Mouse (Mus musculus) hindbrain, embryonic 15.5 days (tissue): ENCODE data around the gene Dnajc24. TPM values are rescaled to one million over a fixed set of nuclear protein-coding genes. Genes with fewer than 3 reads are reported as not detected.

Experiments
- ATAC-seq: fragments of 200-750 bp; cut with Nextera tagmentation; 2 replicates; pipeline ENCODE4 v1.8.0; 2017; ENCODE audit warnings: low read depth, moderate number of reproducible peaks, moderate TSS enrichment; ENCODE audit not compliant: low FRiP score
- H3K27ac ChIP-seq: fragments of 300-500 bp; sonication (generic); replicated peaks from 2 replicates; pipeline ENCODE4 v1.5.1; 2015; ENCODE audit warnings: mild to moderate bottlenecking, inconsistent platforms
- H3K27me3 ChIP-seq: fragments of 300-500 bp; sonication (generic); 2 replicates; pipeline ENCODE4 v1.6.1; 2015; ENCODE audit warnings: control low read depth, inconsistent platforms
- H3K36me3 ChIP-seq: fragments of 300-500 bp; sonication (generic); 2 replicates; pipeline ENCODE4 v1.6.1; 2015; ENCODE audit warnings: control low read depth, inconsistent platforms
- H3K4me1 ChIP-seq: fragments of 300-500 bp; sonication (generic); replicated peaks from 2 replicates; pipeline ENCODE4 v1.6.1; 2015; ENCODE audit warnings: control low read depth, inconsistent platforms
- H3K4me2 ChIP-seq: fragments of 300-500 bp; sonication (generic); 2 replicates; pipeline ENCODE4 v1.6.1; 2015; ENCODE audit warnings: moderate library complexity, mild to moderate bottlenecking, inconsistent platforms
- H3K4me3 ChIP-seq: fragments of 300-500 bp; sonication (generic); 2 replicates; pipeline ENCODE4 v1.5.1; 2015; ENCODE audit warnings: mild to moderate bottlenecking, inconsistent platforms
- H3K9ac ChIP-seq: fragments of 300-500 bp; sonication (generic); 2 replicates; pipeline ENCODE4 v1.6.1; 2015; ENCODE audit warnings: inconsistent platforms
- H3K9me3 ChIP-seq: fragments of 300-500 bp; sonication (generic); 2 replicates; pipeline ENCODE4 v1.6.1; 2016; ENCODE audit warnings: control low read depth, inconsistent platforms
- WGBS: fragments of 180-500 bp; shearing (Covaris S2); methylation state at CpG from one replicate; pipeline ENCODE4 v1.1.7; 2015; 5-methylcytosine and 5-hydroxymethylcytosine counted together
- polyA plus RNA-seq: library from polyadenylated mRNA; unstranded; fragments of >200 nt; fragmentation: Nextera tagmentation; extraction: Ambion mirVana; gene quantifications from 2 replicates; pipeline ENCODE4 v1.2.1, GENCODE M21; 2015

The Dnajc24 gene
- 34.4 and 34.5 TPM in 2 replicates for polyA plus RNA-seq

GRCm38 (mm10) chr2:106002835-106003739 is at the start of gene Dnajc24:
Dnajc24 (minus strand) TSS chr2:106003549.
- H3K9me3 ChIP-seq, result no peaks in the 10 kb centered on the region
- ATAC-seq, result peak; percentile 98
- H3K4me1 ChIP-seq, result peaks cover 11% of the 10 kb centered on the region
- H3K4me3 ChIP-seq, result peak within 1 kb of the TSS; percentile 95
- H3K36me3 ChIP-seq, result no peaks in the 10 kb centered on the region
- H3K27me3 ChIP-seq, result no peaks in the 10 kb centered on the region; the same call in 1 of the 2 replicates
- peak within 1 kb of the TSS; percentile 91 for H3K9ac ChIP-seq
- peak within 1 kb of the TSS; percentile 72 for H3K4me2 ChIP-seq
- 1% methylated on average over 44 of the region's 44 CpGs for WGBS
- peak within 1 kb of the TSS; percentile 87 for H3K27ac ChIP-seq

GRCm38 (mm10) chr2:106046686-106047085 is 43.3 kb upstream of the Dnajc24 start:
- ATAC-seq, result no peak
- H3K4me2 ChIP-seq, result no peak overlapping the region
- no peaks in the 10 kb centered on the region for H3K36me3 ChIP-seq
- WGBS, result 85% methylated on average over 4 of the region's 4 CpGs
- H3K27me3 ChIP-seq, result no peaks in the 10 kb centered on the region
- no peak overlapping the region for H3K4me3 ChIP-seq
- H3K9me3 ChIP-seq, result no peaks in the 10 kb centered on the region
- H3K4me1 ChIP-seq, result no peaks in the 10 kb centered on the region
- H3K27ac ChIP-seq, result no peak overlapping the region
- H3K9ac ChIP-seq, result no peak overlapping the region

GRCm38 (mm10) chr2:106042495-106042894 is 39.1 kb upstream of the Dnajc24 start:
- Histone ChIP-seq H3K4me2 (no peak overlapping the region), H3K27me3 (no peaks in the 10 kb centered on the region), H3K4me3 (no peak overlapping the region), H3K27ac (no peak overlapping the region), H3K9ac (no peak overlapping the region), H3K9me3 (no peaks in the 10 kb centered on the region), H3K4me1 (no peaks in the 10 kb centered on the region), H3K36me3 (no peaks in the 10 kb centered on the region)
- WGBS, result 44% methylated on average over 7 of the region's 7 CpGs
- peak; percentile 34; the same call in 1 of the 2 replicates for ATAC-seq

GRCm38 (mm10) chr2:106041961-106042360 is 38.6 kb upstream of the Dnajc24 start:
- Histone ChIP-seq H3K9ac (no peak overlapping the region), H3K9me3 (no peaks in the 10 kb centered on the region), H3K4me1 (no peaks in the 10 kb centered on the region), H3K27me3 (no peaks in the 10 kb centered on the region), H3K36me3 (no peaks in the 10 kb centered on the region), H3K4me3 (no peak overlapping the region), H3K27ac (no peak overlapping the region), H3K4me2 (no peak overlapping the region)
- WGBS, result 68% methylated on average over 5 of the region's 5 CpGs
- ATAC-seq, result peak; percentile 38; the same call in 1 of the 2 replicates

- H3K4me2 ChIP-seq, result 0 out of 2 replicates have a peak overlapping the region, but pooled peaks have one; percentile 11
- H3K27ac ChIP-seq, result no peak overlapping the region
- H3K4me1 ChIP-seq, result no peaks in the 10 kb centered on the region
- H3K36me3 ChIP-seq, result no peaks in the 10 kb centered on the region
- H3K9me3 ChIP-seq, result no peaks in the 10 kb centered on the region
- H3K27me3 ChIP-seq, result no peaks in the 10 kb centered on the region
- no peak overlapping the region for H3K9ac ChIP-seq
- 41% methylated on average over 4 of the region's 4 CpGs for WGBS
- no peak for ATAC-seq
- no peak overlapping the region for H3K4me3 ChIP-seq
These were observed 34.9 kb upstream of the Dnajc24 start for GRCm38 (mm10) chr2:106038286-106038685.

GRCm38 (mm10) chr2:106024895-106025294 is 21.5 kb upstream of the Dnajc24 start:
- H3K27me3 ChIP-seq, result no peaks in the 10 kb centered on the region
- H3K4me2 ChIP-seq, result no peak overlapping the region
- no peak overlapping the region for H3K4me3 ChIP-seq
- H3K4me1 ChIP-seq, result no peaks in the 10 kb centered on the region
- no peaks in the 10 kb centered on the region for H3K9me3 ChIP-seq
- H3K36me3 ChIP-seq, result no peaks in the 10 kb centered on the region
- no peak for ATAC-seq
- WGBS, result 79% methylated on average over 3 of the region's 3 CpGs
- H3K9ac ChIP-seq, result no peak overlapping the region
- H3K27ac ChIP-seq, result no peak overlapping the region

DNA sequence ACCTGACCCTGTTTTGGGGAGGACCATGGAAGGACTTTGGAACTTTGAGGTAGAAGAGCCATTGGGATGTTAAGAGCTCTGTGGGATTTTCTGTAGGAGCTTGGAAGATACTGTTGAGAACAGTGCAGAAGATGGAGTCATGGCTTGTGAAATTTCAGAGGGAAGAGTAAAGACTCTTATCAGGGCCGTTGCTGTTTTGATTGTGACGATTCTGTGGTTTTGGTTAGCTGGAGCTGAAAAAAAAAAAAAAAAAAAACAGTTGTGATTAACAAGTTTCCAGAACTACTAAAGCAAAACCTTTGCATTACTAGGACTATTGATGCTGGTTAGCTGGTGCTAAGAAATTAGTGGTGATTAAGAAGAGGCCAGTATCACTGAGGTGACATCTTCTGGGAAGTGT is 5.1 kb upstream of the Dnajc24 start:
- no peaks in the 10 kb centered on the region for H3K9me3 ChIP-seq
- no peaks in the 10 kb centered on the region; the same call in 1 of the 2 replicates for H3K27me3 ChIP-seq
- no peak overlapping the region for H3K4me2 ChIP-seq
- no peak overlapping the region for H3K9ac ChIP-seq
- WGBS, result 73% methylated on average over 2 of the region's 2 CpGs
- no peak overlapping the region for H3K4me3 ChIP-seq
- H3K36me3 ChIP-seq, result no peaks in the 10 kb centered on the region
- no peaks in the 10 kb centered on the region for H3K4me1 ChIP-seq
- H3K27ac ChIP-seq, result no peak overlapping the region
- ATAC-seq, result no peak

- Histone ChIP-seq H3K4me1 (0 out of 2 replicates have a peak, but pooled peaks cover 3% of the 10 kb centered on the region), H3K27me3 (no peaks in the 10 kb centered on the region), H3K9ac (no peak overlapping the region), H3K4me2 (no peak overlapping the region), H3K36me3 (no peaks in the 10 kb centered on the region; the same call in 1 of the 2 replicates), H3K4me3 (no peak overlapping the region), H3K9me3 (no peaks in the 10 kb centered on the region), H3K27ac (no peak overlapping the region)
- WGBS, result 27% methylated on average over 2 of the region's 2 CpGs
- ATAC-seq, result no peak
These were observed 15.3 kb downstream of the Dnajc24 start for GRCm38 (mm10) chr2:105987999-105988398.

DNA sequence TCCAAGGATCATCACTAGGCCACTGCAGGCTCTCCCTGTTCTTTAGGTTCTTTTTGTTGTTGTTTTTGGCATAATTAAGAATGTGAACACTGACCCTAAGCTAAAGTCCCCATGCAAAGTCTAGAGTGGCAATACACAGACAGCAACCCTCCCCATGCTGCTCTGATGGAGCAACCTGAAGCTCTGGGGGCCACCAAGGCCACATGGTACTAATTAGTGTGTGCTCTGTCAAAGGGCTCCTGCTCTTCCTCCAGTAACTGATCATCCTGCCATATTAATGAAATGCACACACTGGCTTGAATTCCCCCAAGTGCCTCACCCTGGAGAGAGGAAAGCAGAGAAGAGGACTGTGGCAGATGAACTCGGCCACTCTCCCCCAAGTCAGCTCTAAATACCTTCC is 16.2 kb downstream of the Dnajc24 start:
- Histone ChIP-seq H3K27ac (no peak overlapping the region), H3K27me3 (no peaks in the 10 kb centered on the region), H3K4me2 (no peak overlapping the region), H3K9me3 (no peaks in the 10 kb centered on the region), H3K9ac (no peak overlapping the region), H3K36me3 (no peaks in the 10 kb centered on the region; the same call in 1 of the 2 replicates), H3K4me1 (0 out of 2 replicates have a peak, but pooled peaks cover 3% of the 10 kb centered on the region), H3K4me3 (no peak overlapping the region)
- no peak for ATAC-seq
- WGBS, result 38% methylated on average over 1 of the region's 1 CpGs

GRCm38 (mm10) chr2:105985206-105985605 is 18.1 kb downstream of the Dnajc24 start:
- Histone ChIP-seq H3K9ac (no peak overlapping the region), H3K4me2 (no peak overlapping the region), H3K27me3 (no peaks in the 10 kb centered on the region), H3K27ac (no peak overlapping the region), H3K4me1 (0 out of 2 replicates have a peak, but pooled peaks cover 3% of the 10 kb centered on the region), H3K36me3 (no peaks in the 10 kb centered on the region; the same call in 1 of the 2 replicates), H3K9me3 (no peaks in the 10 kb centered on the region), H3K4me3 (no peak overlapping the region)
- no peak for ATAC-seq
- WGBS, result 71% methylated on average over 7 of the region's 7 CpGs

- Histone ChIP-seq H3K4me3 (no peak overlapping the region), H3K9me3 (no peaks in the 10 kb centered on the region), H3K9ac (no peak overlapping the region), H3K36me3 (no peaks in the 10 kb centered on the region), H3K4me2 (no peak overlapping the region), H3K27ac (no peak overlapping the region), H3K27me3 (no peaks in the 10 kb centered on the region), H3K4me1 (no peaks in the 10 kb centered on the region)
- ATAC-seq, result no peak
- WGBS, result 96% methylated on average over 2 of the region's 2 CpGs
These were observed 25.3 kb downstream of the Dnajc24 start for GRCm38 (mm10) chr2:105978065-105978464.

DNA sequence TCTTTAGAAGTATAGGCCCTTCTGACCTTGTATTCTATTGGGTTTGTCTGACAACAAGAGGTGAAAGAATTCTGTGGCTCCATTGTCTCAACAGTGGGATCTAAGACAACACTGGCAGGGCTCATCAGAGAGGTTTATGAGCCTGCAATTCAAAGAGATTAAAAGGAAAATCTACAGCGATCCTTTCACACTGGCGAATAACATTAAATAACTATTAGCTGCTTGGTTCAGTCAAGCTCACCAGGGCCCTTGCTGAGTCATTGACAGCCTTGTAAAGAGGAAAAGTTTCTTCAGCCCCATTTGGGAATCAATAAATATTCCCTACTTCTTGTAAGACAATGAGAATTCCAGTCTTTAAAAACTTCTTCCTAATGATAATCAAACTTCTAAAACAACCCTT is 29.4 kb downstream of the Dnajc24 start:
- no peak overlapping the region for H3K9ac ChIP-seq
- H3K9me3 ChIP-seq, result no peaks in the 10 kb centered on the region
- 10% methylated on average over 2 of the region's 2 CpGs for whole genome bisulfite sequencing
- H3K4me3 ChIP-seq, result no peak overlapping the region
- H3K36me3 ChIP-seq, result peaks cover 11% of the 10 kb centered on the region
- H3K27me3 ChIP-seq, result no peaks in the 10 kb centered on the region
- no peak overlapping the region for H3K4me2 ChIP-seq
- no peaks in the 10 kb centered on the region for H3K4me1 ChIP-seq
- H3K27ac ChIP-seq, result no peak overlapping the region
- ATAC-seq, result no peak
